Mouse (Mus musculus) left cerebral cortex, postnatal 4 days (tissue): ENCODE data around the gene Rpl37a. TPM values are rescaled to one million over a fixed set of nuclear protein-coding genes. Genes with fewer than 3 reads are reported as not detected.

Experiments used
- DNase-seq: peaks from one replicate; pipeline ENCODE4 v3.0.0-alpha.2; 2022
- intact Hi-C: fragments of 180-260 bp; cut with DNase I; formaldehyde crosslinking; loops from one replicate; pipeline ENCODE4 v1.15.1; 2025
- total RNA-seq, 2 experiments: library from RNA; stranded (reverse); gene quantifications; 2 replicates each; pipeline ENCODE4 v1.2.3; 2021

Rpl37a gene
- 100 to 1,000 TPM; 775 to 782 TPM for total RNA-seq

DNA sequence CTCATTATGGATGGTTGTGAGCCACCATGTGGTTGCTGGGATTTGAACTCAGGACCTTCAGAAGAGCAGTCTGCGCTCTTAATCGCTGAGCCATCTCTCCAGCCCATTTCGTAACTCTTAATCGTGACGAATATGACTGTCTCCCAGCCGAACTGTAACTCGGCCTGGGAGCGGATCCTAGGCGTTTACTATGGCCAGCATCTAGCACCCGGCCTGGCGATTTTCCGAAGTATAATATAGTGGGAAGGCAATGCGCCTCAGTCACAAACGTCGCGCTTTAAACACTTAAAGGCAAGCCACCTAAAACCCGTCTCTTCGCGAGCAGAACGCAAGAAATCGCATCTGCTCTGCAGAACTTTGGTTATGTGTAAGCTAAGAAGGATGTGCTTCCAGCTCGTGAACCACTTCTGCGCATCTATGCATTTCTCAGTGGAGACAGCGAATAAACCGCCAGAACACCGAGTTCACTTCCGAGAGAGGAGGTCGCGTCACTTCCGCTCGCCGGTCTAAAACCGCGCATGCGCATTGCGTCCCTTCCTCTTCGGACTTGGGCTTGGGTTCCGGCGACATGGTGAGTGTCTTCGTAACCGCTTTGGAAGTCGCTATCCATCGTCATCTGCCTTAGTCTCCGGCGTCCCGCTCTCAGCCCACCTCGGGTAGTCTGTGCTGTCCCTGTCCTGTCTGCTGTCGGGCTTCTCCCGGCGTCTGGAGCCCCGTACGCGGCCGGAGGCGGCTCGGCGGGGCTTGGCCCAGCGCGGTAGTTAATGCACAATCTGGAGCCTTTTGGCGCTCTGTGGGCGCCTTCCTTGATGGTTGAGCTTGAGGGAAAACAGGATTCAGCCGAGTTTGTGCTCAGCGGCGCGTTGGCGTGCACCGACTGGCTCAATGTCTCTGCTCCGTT, at the start of gene Rpl37a:
Rpl37a (plus strand) TSS at position 538 of the 901 bp plus-strand sequence.
- DNase-seq = peak; percentile 96
- intact Hi-C loops = loop anchor here (10.0 kb wide), 2 partner anchors 406 to 1114 kb away; partner anchors contain the start of gene Xrcc5

DNA sequence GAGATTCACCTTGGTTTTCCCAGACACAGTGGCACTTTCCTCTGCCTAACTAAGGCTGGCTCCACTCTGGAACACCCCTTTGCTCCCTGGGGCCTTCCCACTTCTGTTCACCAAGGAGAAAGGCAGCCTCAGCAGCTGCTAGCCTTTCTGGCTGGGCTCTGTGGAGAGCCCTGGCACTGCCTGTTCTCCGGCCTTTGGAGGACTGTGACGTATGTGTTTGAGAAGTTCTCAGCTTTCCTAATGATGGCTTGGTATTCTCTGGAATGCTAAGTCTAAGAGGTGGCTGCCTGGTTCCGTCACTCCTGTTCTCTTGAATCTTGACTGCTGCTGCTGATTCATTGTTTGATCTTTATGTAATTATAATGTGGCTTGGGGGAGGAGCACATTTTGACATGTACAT, 38.0 kb upstream of the Rpl37a start:
- peak; percentile 3 for DNase-seq
- intact Hi-C loops = no loop called here

- DNase-seq = no peak
- intact Hi-C loops = no loop called here
Observed at GRCm38 (mm10) chr1:72696256-72696655, 14.8 kb upstream of the Rpl37a start.

GRCm38 (mm10) chr1:72698651-72699050, 12.4 kb upstream of the Rpl37a start:
- peak; percentile 44 for DNase-seq
- intact Hi-C loops = no loop called here

DNA sequence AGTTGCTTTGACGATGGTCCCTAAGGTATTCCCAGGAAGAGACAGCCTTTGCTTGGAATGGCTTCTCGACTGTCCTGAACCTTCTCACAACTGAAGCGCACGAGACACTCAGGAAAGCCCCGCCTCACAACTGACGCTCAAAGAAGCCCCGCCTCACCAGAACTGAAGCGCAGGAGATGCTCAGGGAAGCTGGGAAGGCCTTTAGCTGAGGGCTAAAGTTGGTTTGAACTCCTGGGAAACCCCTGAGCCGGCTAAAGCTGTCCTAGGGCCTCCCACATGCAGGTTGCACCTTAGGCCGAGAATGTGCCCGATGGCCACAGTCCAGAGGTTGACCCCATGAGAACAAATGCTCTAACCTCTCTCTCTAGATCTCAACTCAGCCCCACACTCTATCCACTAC, 10.6 kb upstream of the Rpl37a start, which contains the start of gene Ankar:
Ankar (minus strand) TSS at position 101 of the 400 bp plus-strand sequence.
- intact Hi-C loops = no loop called here
- DNase-seq = no peak

GRCm38 (mm10) chr1:72707525-72707924, 3.6 kb upstream of the Rpl37a start:
- intact Hi-C loops = no loop called here
- no peak for DNase-seq

DNA sequence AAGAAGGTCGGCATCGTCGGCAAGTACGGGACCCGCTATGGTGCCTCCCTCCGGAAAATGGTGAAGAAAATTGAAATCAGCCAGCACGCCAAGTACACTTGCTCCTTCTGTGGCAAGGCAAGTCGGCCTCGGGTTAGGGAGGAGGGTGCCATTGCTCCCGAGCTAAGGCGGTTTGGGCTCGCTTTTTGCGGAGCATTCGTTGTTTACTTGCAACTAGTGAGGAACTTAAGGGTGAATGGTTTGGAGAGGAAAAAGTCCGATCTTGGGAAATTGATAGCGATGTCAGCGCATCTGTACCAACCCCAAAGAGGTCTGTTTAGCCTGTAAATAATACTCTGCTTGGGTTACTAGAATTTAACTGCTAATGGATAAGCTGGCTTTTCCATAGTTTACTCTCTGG, 594 bp downstream of the Rpl37a start:
- intact Hi-C loops = loop anchor here (10.0 kb wide), 2 partner anchors 407 to 1113 kb away; partner anchors contain the start of gene Xrcc5

GRCm38 (mm10) chr1:72714547-72714946, 3.5 kb downstream of the Rpl37a start:
- intact Hi-C loops = loop anchor here (10.0 kb wide), 2 partner anchors 410 to 1110 kb away; partner anchors contain the start of gene Xrcc5

More for the DNA sequence above, 594 bp downstream of the Rpl37a start:
- DNase-seq = no peak

DNA sequence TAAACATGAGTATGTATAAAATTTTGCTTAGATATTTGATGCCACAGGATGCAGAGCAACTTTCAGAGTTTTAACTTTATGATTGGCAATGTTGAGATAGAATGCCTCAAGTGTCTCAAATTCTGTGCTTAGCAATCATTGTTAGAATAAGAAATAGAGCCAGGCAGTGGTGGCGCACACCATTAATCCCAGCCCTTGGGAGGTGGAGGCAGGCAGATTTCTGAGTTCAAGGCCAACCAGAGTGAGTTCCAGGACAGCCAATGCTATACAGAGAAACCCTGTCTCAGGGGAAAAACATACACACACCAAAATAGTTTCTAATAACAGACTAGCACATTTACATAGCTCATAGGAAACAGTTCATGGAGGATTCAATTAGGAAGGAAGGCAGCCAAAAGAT, 4.0 kb downstream of the Rpl37a start:
- intact Hi-C loops = loop anchor here (5.0 to 10.0 kb wide), 3 partner anchors 122 to 1110 kb away; partner anchors contain the start of gene Xrcc5
- no peak for DNase-seq

More at GRCm38 (mm10) chr1:72714547-72714946, 3.5 kb downstream of the Rpl37a start:
- DNase-seq = no peak

- DNase-seq = no peak
- intact Hi-C loops = loop anchor here (5.0 to 10.0 kb wide), 3 partner anchors 122 to 1109 kb away; partner anchors contain the start of gene Xrcc5
Observed at GRCm38 (mm10) chr1:72715593-72716361, 4.7 kb downstream of the Rpl37a start.

- DNase-seq = no peak
- intact Hi-C loops = loop anchor here (5.0 to 10.0 kb wide), 3 partner anchors 121 to 1108 kb away; partner anchors contain the start of gene Xrcc5
Observed at GRCm38 (mm10) chr1:72716421-72716820, 5.3 kb downstream of the Rpl37a start.

- intact Hi-C loops = loop anchor here (5.0 to 10.0 kb wide), 3 partner anchors 120 to 1108 kb away; partner anchors contain the start of gene Xrcc5
- DNase-seq = peak; percentile 84
Observed at GRCm38 (mm10) chr1:72716926-72717325, 5.8 kb downstream of the Rpl37a start.

DNA sequence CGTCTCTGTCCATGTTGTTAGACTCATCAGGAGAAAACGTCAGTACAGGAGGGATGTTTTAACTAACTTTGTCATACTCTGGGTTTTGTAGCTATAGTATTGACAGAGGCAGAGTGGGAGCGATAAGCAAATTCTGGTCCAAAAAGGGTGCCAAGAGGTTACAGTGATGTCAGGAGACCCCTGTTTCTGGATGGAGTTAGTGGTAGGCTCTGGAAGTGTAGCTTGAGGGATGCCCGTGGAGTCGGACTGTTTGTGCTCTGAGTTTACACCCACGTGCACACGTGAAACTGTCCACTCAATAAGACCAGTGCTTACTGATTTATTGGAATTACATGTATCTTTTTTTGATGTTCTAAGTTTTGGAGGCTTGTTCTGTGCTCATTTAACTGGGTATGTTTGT, 6.5 kb downstream of the Rpl37a start:
- no peak for DNase-seq
- intact Hi-C loops = loop anchor here (5.0 to 10.0 kb wide), 3 partner anchors 120 to 1107 kb away; partner anchors contain the start of gene Xrcc5

DNA sequence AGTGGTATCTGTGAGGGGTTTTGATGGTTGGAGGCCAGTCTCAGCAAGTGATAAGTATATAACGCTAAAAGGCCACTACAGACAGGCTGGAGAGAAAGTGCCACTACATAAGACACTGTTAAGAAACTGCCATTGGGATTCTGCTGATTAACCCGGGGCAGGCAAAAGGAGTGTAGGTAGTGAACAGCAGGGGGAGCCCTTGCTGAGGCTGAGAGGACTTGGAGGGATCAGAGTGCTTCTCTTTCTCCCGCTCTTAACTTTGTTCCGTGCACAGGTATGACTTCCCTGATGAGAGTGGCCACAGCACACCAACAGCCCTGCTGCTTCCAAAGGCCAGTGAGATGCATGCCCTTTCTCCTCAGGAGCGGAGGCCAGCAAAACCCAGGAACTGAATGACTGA, 7.8 kb downstream of the Rpl37a start:
- peak; percentile 68 for DNase-seq
- intact Hi-C loops = loop anchor here (2.0 to 10.0 kb wide), 4 partner anchors 118 to 1106 kb away; partner anchors contain the start of gene Xrcc5

GRCm38 (mm10) chr1:72720115-72720725, 9.1 kb downstream of the Rpl37a start:
- intact Hi-C loops = no loop called here
- peak; percentile 78 for DNase-seq

GRCm38 (mm10) chr1:72722646-72723045, 11.6 kb downstream of the Rpl37a start:
- intact Hi-C loops = no loop called here
- no peak for DNase-seq

GRCm38 (mm10) chr1:72724354-72724753, 13.3 kb downstream of the Rpl37a start:
- intact Hi-C loops = no loop called here
- peak; percentile 49 for DNase-seq

- no peak for DNase-seq
- intact Hi-C loops = no loop called here
Observed at GRCm38 (mm10) chr1:72725941-72726340, 14.9 kb downstream of the Rpl37a start.

GRCm38 (mm10) chr1:72728781-72729180, 17.7 kb downstream of the Rpl37a start:
- intact Hi-C loops = no loop called here
- DNase-seq = no peak

DNA sequence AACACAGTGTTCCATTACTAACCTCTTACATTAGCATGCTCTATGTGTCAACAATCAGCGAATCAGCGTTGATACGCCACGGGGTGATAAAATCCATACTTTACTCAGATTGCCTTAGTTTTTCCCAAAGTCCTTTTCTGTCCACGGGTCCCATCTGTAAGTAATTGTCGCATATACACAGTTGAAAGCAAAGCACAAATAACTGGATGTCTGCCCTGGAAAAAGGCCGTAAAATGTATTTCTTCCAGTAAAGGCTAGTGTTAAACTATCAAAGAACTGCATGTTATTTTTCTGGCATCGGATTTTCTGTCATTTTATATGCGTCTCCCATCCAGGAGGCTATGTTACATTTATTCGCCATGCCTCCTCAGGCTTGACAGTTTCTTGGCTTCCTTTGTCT, 19.0 kb downstream of the Rpl37a start:
- no peak for DNase-seq

More for the DNA sequence above, 19.0 kb downstream of the Rpl37a start:
- intact Hi-C loops = no loop called here
